Mouse (Mus musculus) testis, adult 2 months (tissue): Measurements from ENCODE around the gene Arhgap8. TPM values are rescaled to one million over a fixed set of nuclear protein-coding genes. Genes with fewer than 3 reads are reported as not detected.

Experiments
- H3K27ac ChIP-seq: fragments of 200-500 bp; 2 replicates; pipeline ENCODE4 v1.5.1; 2012; ENCODE audit warnings: low read depth, low read length; ENCODE audit not compliant: control insufficient read depth, insufficient read depth
- H3K27me3 ChIP-seq: fragments of 200-500 bp; 2 replicates; pipeline ENCODE4 v1.6.1; 2012; ENCODE audit warnings: mild to moderate bottlenecking, low read length, moderate library complexity; ENCODE audit not compliant: control insufficient read depth, insufficient read depth
- H3K36me3 ChIP-seq: fragments of 200-500 bp; 2 replicates; pipeline ENCODE4 v1.6.1; 2012; ENCODE audit warnings: mild to moderate bottlenecking, low read length; ENCODE audit not compliant: control insufficient read depth, insufficient read depth
- H3K4me1 ChIP-seq: fragments of 200-500 bp; 2 replicates; pipeline ENCODE4 v1.6.1; 2012; ENCODE audit warnings: low read length; ENCODE audit not compliant: control insufficient read depth, insufficient read depth
- H3K4me3 ChIP-seq: fragments of 200-500 bp; 2 replicates; pipeline ENCODE4 v1.5.1; 2012; ENCODE audit warnings: low read depth, mild to moderate bottlenecking, low read length, moderate library complexity, mixed read lengths; ENCODE audit not compliant: control insufficient read depth
- CTCF ChIP-seq: fragments of 200-500 bp; IDR thresholded peaks from 2 replicates; pipeline ENCODE4 v1.5.1; 2012; ENCODE audit warnings: low read depth, mild to moderate bottlenecking, inconsistent platforms, low read length, moderate library complexity; ENCODE audit not compliant: control insufficient read depth, insufficient read depth, insufficient replicate concordance
- POLR2A ChIP-seq: fragments of 200-500 bp; IDR thresholded peaks from 2 replicates; pipeline ENCODE4 v1.6.1; 2012; ENCODE audit warnings: low read depth, mild to moderate bottlenecking, inconsistent platforms, low read length, moderate library complexity; ENCODE audit not compliant: control insufficient read depth
- polyA plus RNA-seq: library from polyadenylated mRNA; depleted of rRNA; stranded (reverse); fragments of >200 nt; gene quantifications from 2 replicates; pipeline ENCODE4 v1.2.3, GENCODE M21; 2012; rRNA removed

Gene Arhgap8
- 3.1 and 3.7 TPM in 2 replicates for polyA plus RNA-seq

- Histone ChIP-seq H3K27me3 (no peaks in the 10 kb centered on the region; the same call in 1 of the 2 replicates), H3K4me3 (peak within 1 kb of the TSS; percentile 66), H3K27ac (no peak within 1 kb of the TSS), H3K36me3 (no peaks in the 10 kb centered on the region), H3K4me1 (peaks cover 12% of the 10 kb centered on the region)
- TF ChIP-seq POLR2A (no peak), CTCF (no peak)
Observed at GRCm38 (mm10) chr15:84719791-84720190, at the start of gene Arhgap8. TSS of gene Arhgap8 (plus strand) at chr15:84720052.

DNA sequence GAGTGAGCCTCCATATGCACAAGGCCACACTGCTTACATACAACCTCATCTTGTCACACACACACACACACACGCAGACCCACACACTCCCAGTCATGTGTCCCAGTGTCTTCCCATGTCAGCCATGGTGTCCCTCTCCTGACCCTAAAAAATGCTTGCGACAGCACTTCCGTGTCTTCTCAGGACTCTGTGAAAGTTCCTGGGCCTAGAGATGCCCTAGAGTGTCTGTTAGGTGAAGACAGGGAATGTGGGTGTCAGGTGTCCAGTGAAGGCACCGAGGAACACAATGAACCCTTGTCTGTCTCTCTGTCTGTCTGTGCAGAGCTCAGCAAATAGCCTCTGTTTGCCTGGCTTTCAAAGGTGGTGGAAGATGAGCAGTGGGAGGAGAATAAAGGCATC, 49.2 kb upstream of the Arhgap8 start:
- peaks cover 3% of the 10 kb centered on the region for H3K4me1 ChIP-seq
- no peak overlapping the region for H3K27ac ChIP-seq
- H3K27me3 ChIP-seq: no peaks in the 10 kb centered on the region
- H3K4me3 ChIP-seq: no peak overlapping the region
- no peak for TF ChIP-seq CTCF
- TF ChIP-seq POLR2A: no peak
- H3K36me3 ChIP-seq: no peaks in the 10 kb centered on the region

GRCm38 (mm10) chr15:84671401-84672307, 48.2 kb upstream of the Arhgap8 start:
- Histone ChIP-seq H3K36me3 (no peaks in the 10 kb centered on the region), H3K4me3 (no peak overlapping the region), H3K27me3 (no peaks in the 10 kb centered on the region), H3K4me1 (no peaks in the 10 kb centered on the region), H3K27ac (no peak overlapping the region)
- TF ChIP-seq POLR2A (no peak), CTCF (peak; percentile 38; the same call in 1 of the 2 replicates)

- TF ChIP-seq POLR2A: no peak
- no peak for TF ChIP-seq CTCF
- H3K36me3 ChIP-seq: no peaks in the 10 kb centered on the region
- H3K4me3 ChIP-seq: no peak overlapping the region
- H3K4me1 ChIP-seq: no peaks in the 10 kb centered on the region
- H3K27ac ChIP-seq: no peak overlapping the region
- no peaks in the 10 kb centered on the region for H3K27me3 ChIP-seq
Observed at GRCm38 (mm10) chr15:84672308-84672615, 47.6 kb upstream of the Arhgap8 start.

- Histone ChIP-seq H3K4me1 (no peaks in the 10 kb centered on the region), H3K27ac (no peak overlapping the region), H3K36me3 (no peaks in the 10 kb centered on the region), H3K4me3 (no peak overlapping the region), H3K27me3 (no peaks in the 10 kb centered on the region)
- TF ChIP-seq POLR2A (no peak), CTCF (no peak)
Observed at GRCm38 (mm10) chr15:84672616-84673015, 47.2 kb upstream of the Arhgap8 start.

DNA sequence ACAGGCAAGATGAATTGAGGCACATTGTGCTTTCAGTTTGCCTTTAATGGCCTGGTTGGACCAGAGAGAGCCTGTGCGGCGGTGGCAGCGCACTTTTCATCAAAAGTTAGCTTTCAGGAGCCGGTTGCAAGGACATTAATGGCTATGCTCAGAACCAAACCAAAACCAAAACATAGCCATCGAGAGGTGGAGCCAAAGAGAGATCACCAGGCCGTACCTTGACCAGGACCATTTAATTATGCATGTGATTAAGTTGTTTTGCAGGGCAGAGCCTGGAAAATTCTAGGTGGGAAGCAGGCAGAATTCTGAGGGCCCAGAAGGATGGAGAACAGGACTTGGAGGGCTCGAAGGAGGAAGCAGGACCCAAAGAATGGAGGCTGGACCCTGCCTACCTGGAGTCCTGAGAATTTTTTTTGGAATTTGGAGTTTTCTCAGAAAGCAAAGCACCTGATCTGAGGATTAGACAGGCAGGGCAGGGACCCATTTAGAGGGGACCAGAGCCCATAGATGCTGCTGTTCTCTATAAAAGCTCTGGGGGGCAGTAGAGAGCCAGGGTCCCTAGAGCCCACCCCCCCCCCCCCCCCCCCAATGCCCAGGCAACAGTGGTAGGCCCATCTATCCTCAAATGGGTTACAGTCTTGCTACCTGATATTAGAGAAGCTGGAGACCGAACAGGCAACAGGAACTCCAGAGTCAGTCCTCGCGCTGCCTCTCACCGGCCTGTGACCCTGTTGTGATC, 45.4 kb upstream of the Arhgap8 start:
- Histone ChIP-seq H3K4me3 (no peak overlapping the region), H3K36me3 (no peaks in the 10 kb centered on the region), H3K27me3 (no peaks in the 10 kb centered on the region), H3K4me1 (no peaks in the 10 kb centered on the region; the same call in 1 of the 2 replicates), H3K27ac (no peak overlapping the region)
- TF ChIP-seq CTCF: no peak
- TF ChIP-seq POLR2A: no peak

DNA sequence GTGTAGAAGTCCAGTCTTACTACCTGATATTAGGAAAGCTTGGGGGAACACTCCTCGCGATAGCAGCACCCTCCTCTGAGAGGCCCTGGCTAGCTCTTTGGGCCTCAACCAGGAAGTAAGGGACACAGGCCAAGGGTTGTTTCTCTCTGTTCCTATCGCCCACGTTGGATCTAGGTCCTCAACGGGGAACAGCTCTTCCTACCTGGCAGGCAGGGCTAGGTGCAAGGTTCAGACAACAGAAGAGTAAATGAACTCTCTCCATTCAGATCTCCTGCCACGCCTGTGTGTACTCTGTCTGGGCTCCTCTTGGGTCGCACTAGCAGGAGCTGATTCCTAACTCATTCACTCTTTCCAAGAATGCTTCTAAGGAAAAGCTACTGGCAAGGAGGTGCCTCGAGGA, 44.5 kb upstream of the Arhgap8 start:
- peaks cover 4% of the 10 kb centered on the region for H3K4me1 ChIP-seq
- no peaks in the 10 kb centered on the region for H3K36me3 ChIP-seq
- no peak overlapping the region for H3K27ac ChIP-seq

More for the DNA sequence above, 44.5 kb upstream of the Arhgap8 start:
- Histone ChIP-seq H3K4me3 (no peak overlapping the region), H3K27me3 (no peaks in the 10 kb centered on the region)
- TF ChIP-seq POLR2A (no peak), CTCF (no peak)
